Mouse (Mus musculus) G1E (cell line): Measurements from ENCODE around the gene Kat14.

ENCODE experiments used
- CTCF ChIP-seq: IDR thresholded peaks from 2 replicates; pipeline ENCODE4 v1.5.1; 2012; ENCODE audit warnings: low read depth, low read length, inconsistent platforms, mixed read lengths
- GATA1 ChIP-seq: IDR thresholded peaks from 2 replicates; pipeline ENCODE4 v1.6.1; 2012; ENCODE audit warnings: borderline replicate concordance, low read length, inconsistent platforms, mixed read lengths
- GATA2 ChIP-seq: IDR thresholded peaks from 2 replicates; pipeline ENCODE4 v1.6.1; 2012; ENCODE audit warnings: low read depth, low read length, inconsistent platforms, borderline replicate concordance
- TAL1 ChIP-seq: conservative IDR thresholded peaks from 2 replicates; pipeline ENCODE4 v1.6.1; 2012; ENCODE audit warnings: low read depth, low read length, inconsistent platforms, mixed read lengths

GRCm38 (mm10) chr2:144416859-144417258, 48.1 kb downstream of the Kat14 start:
- TF ChIP-seq CTCF (no peak), GATA1 (no peak), TAL1 (no peak), GATA2 (no peak)
